Mouse (Mus musculus) midbrain, embryonic 14.5 days (tissue): ENCODE measurements around the gene Lamtor3. TPM values are rescaled to one million over a fixed set of nuclear protein-coding genes. Genes with fewer than 3 reads are reported as not detected.

Experiments used
- ATAC-seq: fragments of 200-750 bp; cut with Nextera tagmentation; 2 replicates; pipeline ENCODE4 v1.8.0; 2017; ENCODE audit warnings: moderate number of reproducible peaks, moderate library complexity; ENCODE audit not compliant: low FRiP score, low TSS enrichment
- DNase-seq: peaks from one replicate; pipeline ENCODE4 v3.0.0-alpha.2; 2015
- H3K27ac ChIP-seq: fragments of 300-500 bp; sonication (generic); replicated peaks from 2 replicates; pipeline ENCODE4 v1.5.1; 2014; ENCODE audit warnings: mild to moderate bottlenecking, low read depth, low read length, moderate library complexity
- H3K27me3 ChIP-seq: fragments of 300-500 bp; sonication (generic); 2 replicates; pipeline ENCODE4 v1.6.1; 2014; ENCODE audit warnings: low read length, control low read depth, mixed read lengths; ENCODE audit not compliant: control insufficient read depth, insufficient read depth
- H3K36me3 ChIP-seq: fragments of 300-500 bp; sonication (generic); 2 replicates; pipeline ENCODE4 v1.6.1; 2014; ENCODE audit warnings: low read length, control low read depth; ENCODE audit not compliant: control insufficient read depth, insufficient read depth
- H3K4me1 ChIP-seq: fragments of 300-500 bp; sonication (generic); 2 replicates; pipeline ENCODE4 v1.6.1; 2014; ENCODE audit warnings: mild to moderate bottlenecking, antibody characterized with exemption, low read length, control low read depth; ENCODE audit not compliant: control insufficient read depth, insufficient read depth
- H3K4me2 ChIP-seq: fragments of 300-500 bp; sonication (generic); 2 replicates; pipeline ENCODE4 v1.6.1; 2014; ENCODE audit warnings: mild to moderate bottlenecking, low read length, moderate library complexity
- H3K4me3 ChIP-seq: fragments of 300-500 bp; sonication (generic); replicated peaks from 2 replicates; pipeline ENCODE4 v1.5.1; 2014; ENCODE audit warnings: low read depth, low read length
- H3K9ac ChIP-seq: fragments of 300-500 bp; sonication (generic); replicated peaks from 2 replicates; pipeline ENCODE4 v1.6.1; 2014; ENCODE audit warnings: mild to moderate bottlenecking, low read length, moderate library complexity
- H3K9me3 ChIP-seq: fragments of 300-500 bp; sonication (generic); 2 replicates; pipeline ENCODE4 v1.6.1; 2016; ENCODE audit warnings: low read length, control low read depth, mixed read lengths; ENCODE audit not compliant: control insufficient read depth
- WGBS: fragments of 180-500 bp; shearing (Covaris S2); extraction: QIAGEN DNeasy Blood & Tissue Kit; methylation state at CpG from one replicate; pipeline ENCODE4 v1.1.7; 2014; 5-methylcytosine and 5-hydroxymethylcytosine counted together
- polyA plus RNA-seq: library from polyadenylated mRNA; unstranded; fragments of >200 nt; fragmentation: Nextera tagmentation; extraction: Ambion mirVana; gene quantifications from 2 replicates; pipeline ENCODE4 v1.2.1, GENCODE M21; 2014

Gene Lamtor3
- polyA plus RNA-seq: 130 and 139 TPM in 2 replicates

DNA sequence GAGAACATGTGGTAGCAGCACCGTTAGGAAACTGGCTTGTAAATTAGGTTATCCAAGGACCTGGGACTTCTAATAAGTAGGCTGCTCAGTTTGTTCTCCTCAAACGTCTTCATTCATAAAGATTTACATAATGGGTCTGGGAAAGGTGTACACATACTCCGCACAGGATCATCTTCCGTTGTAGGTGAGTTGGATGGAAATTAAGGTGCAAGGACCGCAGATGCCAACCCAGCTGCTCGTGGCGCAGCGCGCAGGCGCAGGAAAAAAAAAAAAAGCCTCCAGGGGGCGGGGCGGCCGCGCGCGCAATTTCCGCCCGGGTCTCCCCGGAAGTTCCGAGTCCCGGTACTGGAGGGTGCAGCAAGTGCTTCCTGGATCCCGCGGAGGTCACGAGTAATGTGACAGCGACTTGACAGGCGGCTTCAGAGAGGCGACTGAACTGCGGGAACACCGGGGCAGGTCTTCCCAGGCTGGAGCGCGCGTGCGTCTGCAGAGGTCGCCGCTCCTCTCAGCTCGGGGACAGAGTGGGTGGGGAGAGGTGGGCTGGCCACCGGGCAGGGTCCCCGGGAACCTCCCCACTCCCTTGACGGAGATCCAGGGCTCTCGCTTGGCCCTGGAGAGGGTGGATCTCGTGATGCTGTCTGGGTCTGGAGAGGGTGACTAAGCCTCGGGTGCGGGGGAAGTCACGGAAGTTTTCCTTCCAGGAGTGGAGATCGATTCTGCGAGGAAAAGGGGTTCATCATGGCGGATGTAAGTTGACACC, at the start of gene Lamtor3:
TSS of gene Lamtor3 (plus strand) at position 335 of the 760 bp plus-strand sequence.
- WGBS: under 1% methylated on average over 47 of the region's 47 CpGs

DNA sequence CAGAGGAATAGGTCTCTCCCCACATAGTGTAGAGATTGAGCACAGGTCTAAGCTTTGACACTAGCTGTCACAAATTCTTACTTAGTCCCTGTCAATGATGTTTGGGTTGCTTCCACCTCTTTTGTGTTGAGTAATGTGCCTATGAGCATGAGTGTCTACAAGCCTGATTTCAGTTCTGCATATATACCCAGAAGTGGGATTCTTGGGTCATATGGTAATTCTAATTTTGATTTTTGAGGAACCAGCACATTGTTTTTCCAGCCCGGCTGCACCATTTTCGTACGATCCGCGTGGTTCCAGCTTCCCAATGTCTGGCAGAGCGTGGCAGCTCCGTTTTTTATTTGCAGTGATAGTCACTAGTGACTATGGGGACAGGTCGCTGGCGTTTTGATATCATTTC, 48.9 kb upstream of the Lamtor3 start:
- H3K9ac ChIP-seq: no peak overlapping the region
- peaks cover 8% of the 10 kb centered on the region; the same call in 1 of the 2 replicates for H3K36me3 ChIP-seq
- H3K4me3 ChIP-seq: no peak overlapping the region
- no peak overlapping the region for H3K27ac ChIP-seq
- 93% methylated on average over 9 of the region's 9 CpGs for WGBS
- ATAC-seq (no peak), DNase-seq (no peak)
- 0 out of 2 replicates have a peak overlapping the region, but pooled peaks have one; percentile 80 for H3K4me2 ChIP-seq
- H3K27me3 ChIP-seq: no peaks in the 10 kb centered on the region
- peaks cover 7% of the 10 kb centered on the region; the same call in 1 of the 2 replicates for H3K4me1 ChIP-seq
- H3K9me3 ChIP-seq: no peaks in the 10 kb centered on the region

More for the DNA sequence above, at the start of gene Lamtor3:
- peak within 1 kb of the TSS; percentile 89 for H3K27ac ChIP-seq
- peaks cover 14% of the 10 kb centered on the region for H3K36me3 ChIP-seq
- peak within 1 kb of the TSS; percentile 70 for H3K4me2 ChIP-seq
- H3K27me3 ChIP-seq: no peaks in the 10 kb centered on the region
- peak within 1 kb of the TSS; percentile 69 for H3K9ac ChIP-seq
- DNase-seq (peak; percentile 94), ATAC-seq (peak; percentile 91)
- H3K9me3 ChIP-seq: no peaks in the 10 kb centered on the region
- H3K4me3 ChIP-seq: peak within 1 kb of the TSS; percentile 73
- H3K4me1 ChIP-seq: peaks cover 16% of the 10 kb centered on the region

DNA sequence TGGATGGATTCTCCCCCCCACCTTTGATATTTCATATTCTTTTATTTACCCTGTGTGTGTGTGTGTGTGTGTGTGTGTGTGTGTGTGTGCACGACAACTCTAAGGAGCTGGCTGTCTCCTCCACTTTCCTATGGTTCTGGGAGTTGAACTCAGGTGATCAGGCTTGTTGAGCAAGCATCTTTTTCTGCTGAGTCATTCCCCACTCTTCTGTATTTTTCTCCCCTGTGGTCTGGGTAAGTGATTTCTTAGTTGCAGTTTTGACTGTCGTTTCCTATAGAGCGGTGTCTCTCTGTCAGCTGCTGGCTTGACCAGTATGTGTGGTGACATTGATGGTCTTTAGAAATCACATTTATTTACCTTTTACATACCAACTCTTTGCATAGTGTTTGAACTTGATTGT, 39.0 kb upstream of the Lamtor3 start:
- H3K36me3 ChIP-seq: peaks cover 5% of the 10 kb centered on the region; the same call in 1 of the 2 replicates
- WGBS: 91% methylated on average over 3 of the region's 3 CpGs

DNA sequence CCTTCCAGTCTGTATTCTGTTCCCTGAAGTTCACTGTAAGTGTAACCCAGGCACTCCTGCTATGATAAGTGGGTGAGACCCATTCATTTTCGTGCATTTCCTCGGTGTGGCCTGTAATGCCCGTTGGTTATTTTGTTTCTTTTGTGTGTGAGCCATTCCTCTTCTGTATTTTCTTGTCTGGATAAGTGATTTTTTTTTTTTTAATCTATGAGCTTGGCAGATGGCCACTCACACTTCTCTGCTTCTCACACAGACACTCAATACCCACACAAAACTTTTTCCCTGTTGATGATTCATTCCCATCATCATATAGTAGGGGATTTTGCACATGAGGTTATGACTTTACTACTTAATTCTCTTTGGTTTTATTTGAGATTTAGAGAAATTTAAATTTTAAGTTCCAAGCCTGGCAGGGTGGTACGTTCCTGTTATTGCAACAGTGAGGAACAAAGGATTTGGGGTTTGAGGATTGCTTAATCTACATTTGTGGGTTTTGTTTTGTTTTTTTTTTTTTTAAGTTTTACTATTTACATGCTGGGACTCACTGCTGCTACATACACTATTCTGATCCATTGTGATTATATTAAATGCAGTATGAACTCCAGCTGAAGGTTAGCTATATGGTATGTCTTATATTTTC, 38.1 kb upstream of the Lamtor3 start:
- H3K27ac ChIP-seq: no peak overlapping the region
- H3K9me3 ChIP-seq: no peaks in the 10 kb centered on the region
- ATAC-seq: no peak
- H3K27me3 ChIP-seq: no peaks in the 10 kb centered on the region
- no peak for DNase-seq
- H3K4me2 ChIP-seq: no peak overlapping the region
- H3K4me1 ChIP-seq: no peaks in the 10 kb centered on the region
- 84% methylated on average over 4 of the region's 4 CpGs for WGBS
- H3K36me3 ChIP-seq: peaks cover 5% of the 10 kb centered on the region; the same call in 1 of the 2 replicates
- H3K4me3 ChIP-seq: no peak overlapping the region
- no peak overlapping the region for H3K9ac ChIP-seq

More for the DNA sequence above, 39.0 kb upstream of the Lamtor3 start:
- Histone ChIP-seq H3K4me2 (no peak overlapping the region), H3K9me3 (no peaks in the 10 kb centered on the region), H3K4me3 (no peak overlapping the region), H3K4me1 (no peaks in the 10 kb centered on the region), H3K27ac (no peak overlapping the region), H3K9ac (no peak overlapping the region), H3K27me3 (no peaks in the 10 kb centered on the region)
- DNase-seq (no peak), ATAC-seq (no peak)

DNA sequence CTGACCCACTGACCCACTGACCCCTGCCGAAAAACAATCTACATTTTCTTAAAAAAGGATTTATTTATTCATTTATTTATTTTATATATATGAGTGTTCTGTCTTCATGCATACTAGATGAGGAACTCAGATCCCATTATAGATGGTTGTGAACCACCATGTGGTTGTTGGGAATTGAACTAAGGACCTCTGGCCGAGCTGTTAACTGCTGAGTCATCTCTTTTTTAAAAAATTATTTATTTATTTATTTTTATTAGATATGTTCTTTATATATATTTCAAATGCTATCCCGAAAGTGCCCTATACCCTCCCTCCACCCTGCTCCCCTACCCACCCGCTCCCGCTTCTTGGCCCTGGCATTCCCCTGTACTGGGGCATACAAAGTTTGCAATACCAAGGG, 37.2 kb upstream of the Lamtor3 start:
- Histone ChIP-seq H3K27ac (no peak overlapping the region), H3K9me3 (no peaks in the 10 kb centered on the region), H3K4me1 (no peaks in the 10 kb centered on the region), H3K9ac (no peak overlapping the region), H3K36me3 (peaks cover 5% of the 10 kb centered on the region; the same call in 1 of the 2 replicates), H3K4me2 (no peak overlapping the region), H3K27me3 (no peaks in the 10 kb centered on the region), H3K4me3 (no peak overlapping the region)
- DNase-seq (no peak), ATAC-seq (no peak)
- 91% methylated on average over 5 of the region's 5 CpGs for WGBS

DNA sequence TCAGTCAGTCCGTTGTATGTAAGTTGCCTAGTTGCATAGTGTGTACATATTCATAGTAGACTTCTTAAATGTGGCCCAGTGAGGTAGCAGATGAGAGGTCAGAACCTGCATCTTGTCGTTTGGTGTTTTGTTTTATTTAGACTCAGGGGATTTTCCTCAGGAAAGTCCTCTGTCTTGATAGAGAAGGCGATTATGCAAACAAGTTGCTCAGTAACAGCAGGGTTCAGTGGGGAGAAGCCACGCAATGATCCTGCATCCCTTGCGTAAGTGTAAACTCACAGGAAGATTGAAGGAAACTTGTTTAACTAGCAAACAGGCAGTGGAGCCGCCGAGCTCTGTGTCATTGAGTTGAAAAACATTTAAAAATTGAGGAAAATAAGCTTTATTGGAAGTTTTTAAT, 30.3 kb upstream of the Lamtor3 start:
- WGBS: 57% methylated on average over 7 of the region's 7 CpGs
- ATAC-seq (no peak), DNase-seq (no peak)
- Histone ChIP-seq H3K36me3 (peaks cover 11% of the 10 kb centered on the region), H3K4me3 (no peak overlapping the region), H3K27ac (no peak overlapping the region), H3K27me3 (no peaks in the 10 kb centered on the region), H3K4me2 (no peak overlapping the region), H3K9ac (no peak overlapping the region), H3K9me3 (no peaks in the 10 kb centered on the region), H3K4me1 (no peaks in the 10 kb centered on the region)

DNA sequence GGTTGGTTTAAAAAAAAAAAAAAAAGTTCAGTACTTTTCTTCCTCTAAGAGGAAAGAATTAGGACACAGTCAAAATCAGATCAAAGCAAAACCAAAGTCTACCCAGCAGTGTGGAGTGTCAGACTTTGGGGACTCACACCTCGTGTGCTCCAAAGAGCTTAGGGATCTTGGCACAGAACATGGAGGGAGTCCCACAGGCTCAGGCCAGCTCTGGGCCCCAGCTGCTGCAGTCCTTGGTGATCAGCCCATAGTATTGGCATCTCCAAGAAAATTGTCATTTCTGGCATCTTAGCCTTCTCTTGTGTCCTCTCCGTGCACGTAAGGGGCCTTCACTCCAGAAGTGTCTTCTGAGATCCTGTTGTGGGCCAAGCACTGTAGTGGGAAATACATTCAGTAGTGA, 27.2 kb upstream of the Lamtor3 start:
- H3K4me3 ChIP-seq: no peak overlapping the region
- ATAC-seq (no peak), DNase-seq (no peak)
- no peaks in the 10 kb centered on the region for H3K4me1 ChIP-seq
- no peaks in the 10 kb centered on the region for H3K9me3 ChIP-seq
- no peak overlapping the region for H3K4me2 ChIP-seq
- peaks cover 26% of the 10 kb centered on the region for H3K36me3 ChIP-seq
- no peak overlapping the region for H3K9ac ChIP-seq
- WGBS: 76% methylated on average over 3 of the region's 3 CpGs
- H3K27ac ChIP-seq: no peak overlapping the region
- no peaks in the 10 kb centered on the region for H3K27me3 ChIP-seq

DNA sequence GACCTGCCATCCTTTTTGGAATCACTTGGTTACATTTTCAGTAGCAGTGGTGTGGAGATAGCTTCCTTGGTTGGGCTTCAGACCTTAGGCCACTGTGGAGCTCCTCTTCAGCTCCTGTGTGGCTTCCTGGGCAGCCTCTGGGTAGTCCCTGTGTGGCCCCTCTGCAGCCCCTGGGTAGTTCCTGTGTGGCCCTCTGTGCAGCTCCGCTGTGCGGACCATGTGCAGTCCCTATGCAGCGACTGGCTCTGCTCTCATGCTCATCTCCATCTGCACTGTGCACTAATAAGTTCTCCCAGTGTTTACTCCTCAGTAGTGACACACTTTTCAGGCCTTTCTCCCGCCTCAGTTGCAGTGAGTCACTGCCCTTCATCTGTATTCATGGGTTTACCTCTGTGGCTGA, 26.2 kb upstream of the Lamtor3 start:
- 93% methylated on average over 4 of the region's 4 CpGs for WGBS
- H3K27ac ChIP-seq: no peak overlapping the region

More for the DNA sequence above, 26.2 kb upstream of the Lamtor3 start:
- Histone ChIP-seq H3K4me1 (no peaks in the 10 kb centered on the region), H3K27me3 (no peaks in the 10 kb centered on the region), H3K9me3 (no peaks in the 10 kb centered on the region), H3K9ac (no peak overlapping the region), H3K36me3 (peaks cover 26% of the 10 kb centered on the region), H3K4me2 (no peak overlapping the region), H3K4me3 (no peak overlapping the region)
- no peak for ATAC-seq
- DNase-seq: no peak
